Mouse (Mus musculus) adrenal gland, adult 8-10 months (tissue): Measurements from ENCODE around the gene Ctnnd2. TPM values are rescaled to one million over a fixed set of nuclear protein-coding genes. Genes with fewer than 3 reads are reported as not detected.
"Not testable (repeated sequence)": the region's sequence is repeated elsewhere in the genome, so short reads cannot be mapped to it uniquely, and the experiment has no call there.

Source experiments
- DNase-seq: peaks from one replicate; pipeline ENCODE4 v3.0.0; 2022
- total RNA-seq, 4 experiments: library from RNA; stranded (reverse); gene quantifications; 2 replicates each; pipeline ENCODE4 v1.2.4; 2022

The Ctnnd2 gene
- 1 to 10 TPM; 5.1 to 8.6 (median 6.4) TPM for total RNA-seq

DNA sequence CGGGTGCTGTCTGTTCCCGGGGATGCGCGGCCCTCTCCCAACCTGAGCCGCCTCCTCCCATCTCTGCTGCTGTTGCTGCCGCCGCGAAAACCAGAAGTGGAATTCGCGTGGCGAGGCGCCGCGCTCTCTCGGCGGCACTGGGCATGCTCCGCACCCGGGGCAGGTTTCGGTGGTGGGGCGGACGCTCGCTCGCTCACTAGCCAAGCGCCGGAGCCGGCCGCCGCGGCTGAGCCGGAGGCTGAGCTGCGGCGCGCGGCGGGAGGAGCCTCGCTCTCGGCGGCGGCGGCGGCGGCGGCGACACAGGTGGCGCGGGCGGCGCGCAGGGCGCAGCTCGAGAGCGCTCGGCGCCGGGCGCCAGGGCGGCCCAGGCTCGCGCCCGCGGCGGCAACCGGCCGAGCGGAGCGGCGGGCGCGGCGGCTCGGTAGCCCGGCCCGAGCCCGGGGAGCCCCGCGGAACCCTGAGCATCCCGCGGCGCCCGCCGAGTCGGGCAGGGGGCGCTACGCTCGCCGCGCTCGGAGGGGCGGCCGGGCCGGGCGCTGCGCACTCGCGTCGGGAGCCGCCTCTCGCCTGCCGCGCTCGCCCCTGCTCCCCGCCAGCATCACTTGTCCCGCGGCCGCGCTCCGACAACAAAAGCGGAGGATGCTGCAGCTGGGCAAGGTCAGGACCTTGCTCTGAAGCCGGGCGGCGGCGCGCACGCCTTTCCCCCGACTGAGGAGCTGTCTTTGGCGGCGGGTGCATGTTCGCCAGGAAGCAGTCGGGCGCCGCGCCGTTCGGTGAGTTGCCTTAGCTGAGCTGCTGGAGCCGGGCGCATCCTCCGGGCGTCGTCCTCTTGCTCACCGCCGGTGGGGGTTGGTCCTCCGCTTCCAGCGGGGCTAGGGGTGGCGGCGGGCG, at the start of gene Ctnnd2:
Gene Ctnnd2 (plus strand): TSS at position 203 of the 891 bp plus-strand sequence.
- DNase-seq, result no peak

GRCm38 (mm10) chr15:30130705-30131104, 41.7 kb upstream of the Ctnnd2 start:
- DNase-seq, result no peak

DNA sequence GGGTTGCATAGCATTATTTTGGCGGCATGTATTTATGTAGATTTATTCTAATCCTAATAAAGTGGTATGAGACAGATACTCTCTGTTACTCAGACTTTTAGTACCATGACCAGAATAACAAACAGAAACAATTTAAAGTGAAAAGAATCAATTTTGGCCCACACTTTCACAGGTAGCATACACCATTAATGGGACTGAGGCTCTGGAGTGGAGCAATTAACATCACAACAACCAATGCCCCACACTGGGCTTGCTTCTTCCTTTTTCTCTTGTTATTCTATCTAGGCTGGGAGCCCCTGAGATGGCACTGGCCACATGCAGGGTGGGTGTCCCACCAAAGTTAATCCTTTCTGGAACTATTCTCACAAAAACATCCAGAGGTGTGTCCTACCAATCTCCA, 32.8 kb upstream of the Ctnnd2 start:
- not testable (repeated sequence) for DNase-seq

DNA sequence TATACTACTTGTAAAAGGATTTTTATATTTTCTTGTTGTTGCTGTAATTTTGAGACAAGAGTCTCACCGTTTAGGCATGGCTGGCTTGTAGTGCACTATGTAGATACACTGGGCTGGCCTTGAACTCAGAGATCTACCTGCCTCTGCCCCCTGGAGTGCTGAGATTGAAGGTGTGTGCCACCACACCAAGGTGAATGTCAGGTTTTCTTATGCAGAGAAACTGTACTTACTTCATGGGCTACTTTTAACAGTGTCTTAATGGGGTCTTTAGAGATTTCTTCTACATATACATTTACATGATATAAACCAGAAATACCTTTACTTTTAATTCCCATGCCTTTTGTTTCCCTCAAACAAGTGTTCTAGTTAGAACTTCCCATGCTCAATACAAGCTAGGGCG, 27.0 kb upstream of the Ctnnd2 start:
- DNase-seq, result no peak

DNA sequence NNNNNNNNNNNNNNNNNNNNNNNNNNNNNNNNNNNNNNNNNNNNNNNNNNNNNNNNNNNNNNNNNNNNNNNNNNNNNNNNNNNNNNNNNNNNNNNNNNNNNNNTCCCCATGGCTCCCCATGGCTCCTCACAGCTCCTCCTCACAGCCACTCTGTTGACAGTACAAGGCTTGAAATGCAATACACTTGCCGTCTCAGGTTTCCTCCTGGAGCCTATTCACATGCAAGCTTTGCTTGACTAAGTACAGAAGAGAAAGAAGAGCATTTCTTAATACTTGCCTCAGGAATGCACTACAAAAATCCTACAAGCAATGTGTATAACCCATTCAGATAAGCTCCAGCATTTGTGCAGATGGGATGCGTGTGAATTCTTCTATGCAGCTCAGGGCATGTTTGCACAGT, 20.2 kb upstream of the Ctnnd2 start:
- DNase-seq, result no peak

DNA sequence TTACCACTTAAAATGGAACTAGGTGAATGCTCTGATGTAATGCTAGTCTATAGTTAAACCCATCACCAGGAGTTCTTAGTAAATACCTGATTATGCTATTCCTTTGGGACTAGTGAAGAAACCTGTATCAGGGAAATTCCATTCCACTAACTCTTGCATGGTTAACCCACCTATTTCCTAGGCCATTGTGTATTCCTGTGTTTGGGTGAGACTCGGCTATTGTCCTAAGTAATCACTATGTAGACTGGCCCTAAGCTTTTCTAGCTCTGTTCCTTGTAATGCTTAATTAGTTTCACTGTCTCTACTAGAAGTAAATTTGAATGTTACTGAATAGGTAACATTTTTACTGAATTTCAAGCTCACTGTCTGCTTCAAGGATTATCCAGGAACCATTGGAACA, 14.4 kb upstream of the Ctnnd2 start:
- DNase-seq, result no peak

DNA sequence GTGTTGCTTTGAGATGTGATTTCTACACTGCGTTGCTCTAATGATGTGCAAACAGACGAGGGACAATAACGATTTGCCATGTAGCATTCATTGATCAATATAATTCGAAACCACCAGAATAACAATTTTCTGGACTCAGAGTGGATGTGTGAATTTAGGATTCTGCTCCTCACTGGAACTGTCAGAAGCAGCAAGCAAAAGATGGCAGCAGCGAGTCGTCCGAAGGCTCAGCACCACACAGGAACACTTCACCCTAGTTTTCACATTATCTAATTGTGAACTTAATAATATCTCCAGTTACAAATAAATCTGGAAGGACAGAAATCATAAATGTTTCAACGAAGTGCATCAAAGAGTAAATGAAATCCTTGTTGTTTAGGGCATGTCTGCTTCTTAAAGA, 2.4 kb upstream of the Ctnnd2 start:
- DNase-seq, result no peak

GRCm38 (mm10) chr15:30171493-30172195, 749 bp upstream of the Ctnnd2 start:
- DNase-seq, result no peak

DNA sequence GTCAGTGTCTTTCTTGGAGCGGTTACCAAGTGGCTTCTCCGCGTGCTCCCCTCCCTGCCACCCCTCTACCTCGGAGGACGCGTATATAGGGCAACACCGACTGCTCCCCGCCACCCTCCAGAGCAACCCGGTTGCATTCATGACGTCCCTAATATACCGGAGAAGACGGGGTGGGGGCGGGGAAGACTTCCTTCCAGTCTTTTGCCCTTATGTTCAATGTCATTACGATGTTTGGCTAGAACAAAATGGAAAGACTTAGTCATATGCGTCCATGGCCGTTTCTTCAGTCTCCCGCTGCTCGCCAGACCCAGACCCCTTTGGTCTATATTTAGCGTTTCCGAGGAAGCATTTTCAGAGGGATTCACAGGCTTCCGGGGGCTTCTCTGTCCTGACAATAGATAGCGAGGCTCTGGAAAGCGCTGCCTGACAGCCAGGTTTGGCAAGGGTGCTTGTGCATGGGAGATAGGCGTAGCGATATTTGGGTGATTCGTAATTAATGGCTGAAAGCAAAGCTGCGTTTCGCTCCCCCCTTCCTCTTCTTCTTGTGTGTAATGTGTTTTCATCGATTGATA, 1.1 kb downstream of the Ctnnd2 start:
- DNase-seq, result no peak

GRCm38 (mm10) chr15:30174321-30174720, 1.9 kb downstream of the Ctnnd2 start:
- DNase-seq, result no peak

DNA sequence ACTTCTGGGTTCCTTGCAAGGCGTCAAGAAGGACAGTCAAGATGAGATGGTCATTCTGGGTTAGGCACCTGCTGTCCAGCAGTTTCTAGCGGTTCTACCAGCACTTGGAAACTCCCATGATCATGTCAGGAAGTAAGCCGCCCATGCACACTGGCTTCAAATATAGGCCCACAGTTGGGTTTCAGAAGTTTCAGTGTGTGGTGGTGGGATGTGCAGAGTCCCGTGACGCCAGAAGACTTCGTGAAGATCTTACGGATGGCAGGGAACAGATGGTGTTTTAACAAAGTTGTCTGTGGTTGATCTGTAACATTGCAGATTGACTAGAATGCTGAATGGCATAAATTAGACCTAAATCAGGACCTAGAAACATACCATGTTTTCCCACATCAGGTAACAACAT, 11.6 kb downstream of the Ctnnd2 start:
- no peak for DNase-seq

DNA sequence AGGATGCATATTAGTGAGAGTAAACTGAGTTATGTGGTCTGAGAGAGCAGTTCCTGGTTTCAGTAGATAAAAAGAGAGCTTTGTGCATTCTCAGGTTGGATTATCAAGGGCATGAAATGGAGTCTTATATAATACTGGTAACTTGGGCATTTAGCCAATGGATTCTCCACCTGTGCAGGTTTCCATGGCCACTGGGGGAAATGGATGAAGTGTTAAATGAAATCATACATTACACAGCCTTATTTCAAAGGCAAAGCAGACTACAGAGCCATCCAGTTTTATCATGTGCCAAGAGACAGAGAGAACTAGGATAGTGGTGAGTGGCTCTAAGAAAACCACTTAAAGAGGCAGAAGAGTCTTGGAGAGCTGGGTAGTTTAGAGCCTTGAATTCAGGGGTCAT, 18.5 kb downstream of the Ctnnd2 start:
- DNase-seq, result no peak

GRCm38 (mm10) chr15:30191931-30192668, 19.7 kb downstream of the Ctnnd2 start:
- DNase-seq, result no peak

DNA sequence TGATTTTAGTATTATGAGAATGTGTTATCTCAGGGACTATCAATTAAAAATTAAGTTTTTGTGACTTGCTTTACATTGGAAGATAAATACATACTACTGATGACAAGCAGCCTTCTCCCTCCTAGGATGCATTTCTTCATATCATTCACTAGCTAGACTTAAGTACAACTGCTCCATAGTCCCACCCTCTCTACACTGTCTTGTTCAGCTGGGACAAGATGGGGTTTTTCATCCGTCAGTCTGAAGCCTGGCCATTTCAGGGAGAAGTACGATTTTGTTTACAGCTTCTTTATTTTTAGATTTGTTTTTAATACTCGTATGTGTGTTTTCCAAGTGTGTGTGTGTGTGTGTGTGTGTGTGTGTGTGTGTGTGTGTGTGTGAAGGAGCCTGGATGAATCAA, 26.0 kb downstream of the Ctnnd2 start:
- DNase-seq, result no peak

GRCm38 (mm10) chr15:30199785-30200184, 27.4 kb downstream of the Ctnnd2 start:
- DNase-seq, result no peak

DNA sequence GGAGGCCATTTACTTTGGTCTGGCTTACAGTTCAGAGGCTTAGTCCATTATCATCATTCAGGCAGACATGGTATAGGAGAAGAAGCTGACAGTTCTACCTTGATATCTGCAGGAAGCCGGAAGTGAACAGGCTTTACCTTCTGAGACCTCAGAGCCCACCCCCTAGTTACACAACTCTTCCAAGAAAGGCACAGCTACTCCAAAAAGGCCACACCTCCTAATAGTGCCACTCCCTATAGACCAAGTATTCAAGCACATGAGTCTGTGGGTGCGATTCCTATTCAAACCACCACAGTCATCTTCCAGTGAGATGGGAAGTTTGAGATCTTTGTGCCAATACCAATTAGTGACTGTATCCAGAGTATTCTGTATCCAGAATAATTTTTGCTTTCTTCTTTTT, 28.8 kb downstream of the Ctnnd2 start:
- no peak for DNase-seq

DNA sequence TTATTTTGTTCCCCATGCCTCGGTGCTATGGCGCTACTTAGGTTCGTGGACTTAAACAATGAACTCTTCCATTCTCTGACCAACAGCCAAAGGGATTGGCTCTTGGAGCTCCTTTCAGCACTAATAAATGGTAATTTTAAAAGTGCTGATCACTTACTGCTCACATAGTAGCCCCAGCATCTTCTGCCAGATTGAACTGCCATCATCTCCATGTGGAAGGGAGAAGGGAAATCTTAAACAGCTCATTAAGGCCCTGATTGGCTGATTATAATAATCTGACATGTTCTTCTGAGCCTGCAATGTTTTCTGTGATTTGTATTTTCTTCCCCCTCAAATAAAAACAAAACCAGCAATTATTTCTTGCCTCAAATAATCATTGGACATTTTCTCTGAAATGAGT, 29.2 kb downstream of the Ctnnd2 start:
- no peak for DNase-seq

GRCm38 (mm10) chr15:30212746-30213145, 40.4 kb downstream of the Ctnnd2 start:
- DNase-seq, result no peak

DNA sequence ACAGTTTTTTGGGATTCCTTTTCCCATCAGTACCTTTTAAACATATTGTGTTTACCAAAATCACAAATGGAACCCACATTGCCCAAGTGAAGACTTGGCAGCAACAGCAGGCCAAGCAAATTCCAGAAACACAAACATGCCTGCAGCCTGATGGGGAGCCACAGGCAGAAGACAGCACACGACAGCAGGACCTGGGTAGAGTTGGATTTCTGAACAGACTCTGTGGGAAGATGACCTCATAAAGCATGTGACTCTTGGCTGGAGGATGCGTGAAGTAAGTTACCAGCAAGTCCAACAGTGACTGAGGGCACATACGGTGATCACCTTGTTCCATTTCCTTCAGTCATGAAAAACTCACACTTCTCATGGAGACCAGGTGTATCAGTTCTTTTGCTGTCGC, 43.5 kb downstream of the Ctnnd2 start:
- no peak for DNase-seq

- no peak for DNase-seq
These were observed 56.7 kb downstream of the Ctnnd2 start for GRCm38 (mm10) chr15:30229112-30229511.

DNA sequence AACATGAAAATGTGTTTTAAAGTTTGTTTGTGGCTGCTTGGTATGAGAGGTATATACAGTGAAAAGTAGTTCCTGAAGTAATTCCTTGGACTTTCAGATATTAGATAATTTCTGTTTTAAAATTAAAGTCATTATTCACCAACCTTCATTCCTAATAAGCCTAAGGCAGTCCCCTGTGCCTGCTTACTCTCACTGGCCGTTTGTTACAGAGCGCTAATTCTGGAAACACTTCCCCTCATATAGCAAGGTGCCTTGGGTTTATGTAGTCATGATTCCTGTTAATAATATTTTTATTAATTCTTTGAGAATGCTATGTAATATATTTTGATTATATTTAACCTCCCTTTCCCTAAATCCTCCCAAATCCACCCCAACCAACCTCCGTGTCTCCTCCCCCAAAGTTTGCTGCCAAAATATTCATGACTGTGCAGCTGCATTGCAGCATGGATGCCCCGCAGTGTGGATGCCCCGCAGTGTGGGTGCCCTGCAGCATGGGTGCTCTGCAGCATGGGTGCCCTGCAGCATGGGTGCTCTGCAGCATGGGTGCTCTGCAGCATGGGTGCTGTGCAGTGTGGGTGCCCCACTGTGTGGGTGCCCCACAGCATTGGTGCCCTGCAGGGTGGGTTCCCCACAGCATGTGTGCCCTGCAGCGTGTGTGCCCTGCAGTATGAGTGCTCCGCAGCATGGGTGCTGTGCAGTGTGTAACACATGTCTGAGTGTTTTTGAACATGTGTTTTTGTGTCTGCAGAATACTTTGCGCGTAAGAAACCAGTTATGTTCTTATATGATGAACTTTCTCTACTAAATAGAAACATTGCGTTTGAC, 63.0 kb downstream of the Ctnnd2 start:
- no peak for DNase-seq

DNA sequence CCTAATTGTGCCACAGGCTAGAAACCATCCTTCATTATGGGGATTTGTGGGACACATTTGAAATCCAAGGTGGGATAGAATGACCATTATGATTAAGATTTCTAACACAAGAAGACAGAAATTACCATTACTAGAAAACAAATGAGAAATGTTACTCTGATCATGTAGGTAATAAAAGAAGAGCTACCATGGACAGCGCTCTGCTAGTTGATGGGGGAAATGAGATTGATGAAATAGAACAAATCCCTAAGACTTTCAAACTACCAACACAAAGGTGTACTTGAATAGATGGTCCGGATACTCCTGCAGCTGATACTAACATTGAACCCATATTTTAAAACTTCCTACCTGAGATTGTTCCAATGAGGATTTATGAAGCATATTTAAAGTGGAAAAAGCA, 68.5 kb downstream of the Ctnnd2 start:
- no peak for DNase-seq
